Mouse (Mus musculus) gastrocnemius, postnatal 14 days (tissue): ENCODE measurements at regions not wholly inside any gene's neighbourhood (a gene's known extent, or its start where the extent isn't known, plus 50 kb on each side); places are given as distances from the start of the nearest gene placed in this dataset.

Experiments used
- DNase-seq: peaks from one replicate; pipeline ENCODE4 v3.0.0; 2021; ENCODE audit warnings: mixed read lengths
- intact Hi-C: fragments of 180-260 bp; cut with DNase I; formaldehyde crosslinking; loops from one replicate; pipeline ENCODE4 v1.15.1; 2025; ENCODE audit warnings: low total_unique reads

DNA sequence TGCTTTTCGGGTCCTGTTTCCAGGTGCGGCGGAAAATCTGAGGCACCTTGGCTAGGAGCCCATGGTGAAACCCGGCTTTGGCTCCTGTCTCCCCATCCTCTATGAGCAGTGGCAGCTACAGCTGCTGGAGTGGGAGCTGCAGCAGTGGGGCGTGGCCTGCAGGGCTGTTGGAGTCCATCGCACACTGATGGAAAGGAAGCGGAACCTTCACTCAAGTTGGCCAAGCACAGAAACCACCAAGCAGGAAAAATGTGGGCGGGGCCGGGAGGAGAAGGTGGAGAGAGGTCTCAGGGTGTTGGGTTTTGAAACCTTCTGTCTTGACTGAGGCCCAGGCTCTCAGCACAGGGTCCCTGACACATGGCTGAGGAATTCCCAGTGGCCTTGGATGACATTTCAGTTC, 97.1 kb downstream of the Tmem30b start:
- intact Hi-C loops, result no loop called here
- DNase-seq, result peak; percentile 66

DNA sequence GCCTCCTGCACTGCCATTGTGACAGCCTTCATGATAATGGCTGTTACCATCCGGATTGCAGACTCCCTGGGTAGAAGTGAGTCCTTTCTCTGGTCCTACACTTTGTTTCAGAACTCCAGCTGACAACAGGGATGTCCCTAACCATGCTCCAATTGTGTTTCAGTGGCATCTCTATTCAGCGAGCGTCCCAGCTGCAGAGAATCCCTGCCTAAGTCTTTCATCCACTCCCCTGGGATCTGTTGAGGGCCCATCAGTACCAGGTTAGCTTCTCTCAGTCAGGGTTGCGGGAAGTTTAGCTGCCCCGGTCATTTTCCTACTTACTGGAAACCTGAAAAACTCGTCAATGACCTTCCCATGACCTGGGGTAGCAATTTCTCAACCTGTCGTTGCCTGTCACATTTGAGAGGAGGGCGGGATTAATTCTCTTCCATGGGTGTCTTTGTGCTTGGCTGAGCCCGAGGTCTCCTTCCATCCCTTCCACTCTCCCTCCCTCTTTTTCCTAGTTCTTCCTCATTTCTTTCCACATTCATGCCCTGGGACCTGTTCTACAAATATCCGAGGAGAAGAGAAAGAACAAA, 97.7 kb downstream of the Tmem30b start:
- intact Hi-C loops, result no loop called here
- DNase-seq, result no peak

DNA sequence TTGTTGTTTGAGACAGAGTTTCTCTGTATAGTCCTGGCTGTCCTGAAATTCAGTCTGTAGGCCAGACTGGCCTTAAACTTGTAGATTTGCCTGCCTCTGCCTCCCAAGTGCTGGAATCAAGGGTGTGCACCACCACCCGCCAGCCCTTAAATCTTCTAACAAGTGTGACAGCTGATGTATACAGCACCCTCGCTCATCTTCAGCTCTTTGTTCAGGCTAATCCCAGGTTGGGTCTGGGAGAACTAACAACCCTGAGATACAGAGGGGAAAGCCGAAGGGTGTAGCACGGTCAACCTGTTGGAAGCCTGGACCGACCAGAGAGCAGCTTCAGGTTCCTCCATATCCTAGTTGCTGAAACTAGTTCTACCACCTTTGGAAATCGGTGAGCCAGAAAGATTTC, 99.0 kb downstream of the Tmem30b start:
- intact Hi-C loops, result no loop called here
- no peak for DNase-seq

- intact Hi-C loops, result no loop called here
- DNase-seq, result no peak
Observed at GRCm38 (mm10) chr12:73446148-73446547, 100.0 kb downstream of the Tmem30b start.

GRCm38 (mm10) chr12:73445562-73445961, 100.6 kb downstream of the Tmem30b start:
- intact Hi-C loops, result no loop called here
- no peak for DNase-seq

GRCm38 (mm10) chr12:73445128-73445527, 101.1 kb downstream of the Tmem30b start:
- intact Hi-C loops, result no loop called here
- DNase-seq, result no peak

- no peak for DNase-seq
- intact Hi-C loops, result no loop called here
Observed at GRCm38 (mm10) chr12:73441326-73441725, 104.9 kb downstream of the Tmem30b start.

DNA sequence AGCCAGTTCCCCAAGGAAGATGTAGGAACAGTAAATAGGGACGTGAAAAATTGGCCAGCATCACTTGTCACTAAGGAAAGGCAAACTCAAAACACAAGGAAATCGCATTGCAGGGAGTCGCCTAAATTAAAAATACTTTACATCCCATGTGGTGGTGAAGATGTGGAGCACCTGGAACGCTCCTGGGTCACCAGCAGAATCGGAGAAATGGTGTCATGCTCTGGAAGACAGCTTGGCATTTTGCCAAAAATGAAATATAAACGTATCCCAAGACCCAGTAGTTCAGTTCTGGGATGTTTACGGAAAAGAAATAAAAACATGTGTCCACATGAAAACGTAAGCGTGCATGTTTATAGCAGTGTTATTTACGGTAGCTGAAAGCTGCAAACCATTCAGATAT, 111.5 kb downstream of the Tmem30b start:
- no peak for DNase-seq
- intact Hi-C loops, result no loop called here

GRCm38 (mm10) chr12:73432546-73432945, 113.6 kb downstream of the Tmem30b start:
- no peak for DNase-seq
- intact Hi-C loops, result no loop called here

- peak; percentile 33 for DNase-seq
- intact Hi-C loops, result no loop called here
Observed at GRCm38 (mm10) chr12:73428171-73428570, 118.0 kb downstream of the Tmem30b start.

DNA sequence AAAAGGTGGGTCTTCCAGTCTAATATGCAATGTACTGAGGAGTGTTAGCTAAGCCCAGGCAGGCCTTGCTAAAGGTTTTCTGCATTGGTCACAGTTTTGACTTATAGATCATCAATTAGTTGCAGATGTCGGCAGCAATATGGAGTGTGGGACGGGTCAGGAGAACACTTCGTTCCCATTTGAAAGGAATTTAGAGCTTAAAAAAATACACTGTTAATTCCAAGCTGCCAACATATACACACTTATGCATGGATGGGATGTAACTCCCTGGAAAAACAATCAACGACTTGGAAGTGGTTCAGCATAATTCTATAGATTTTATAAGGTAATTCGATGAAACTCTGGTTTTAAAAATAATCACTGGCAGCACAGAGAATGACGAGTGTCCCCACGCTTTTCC, 121.4 kb downstream of the Tmem30b start:
- intact Hi-C loops, result no loop called here
- DNase-seq, result no peak

DNA sequence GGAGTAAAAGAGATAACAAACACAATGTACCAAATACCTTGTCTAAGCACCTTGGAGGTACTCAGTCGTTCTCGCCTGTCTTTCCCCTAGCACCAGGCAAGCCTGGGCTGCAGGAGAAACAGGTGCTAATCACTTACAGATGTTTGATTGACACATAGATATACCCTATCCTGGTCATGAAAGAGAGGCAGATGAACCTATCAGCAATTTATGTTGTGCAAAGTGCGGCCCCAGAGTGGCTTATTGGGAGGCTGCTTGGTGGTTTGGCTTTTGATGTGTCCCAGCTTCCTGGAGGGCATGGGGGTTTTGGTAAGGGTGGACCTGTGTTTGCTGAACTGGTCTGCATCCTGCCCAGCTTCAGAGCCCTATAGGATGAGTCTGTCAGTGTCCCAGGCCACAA, 129.1 kb downstream of the Tmem30b start:
- intact Hi-C loops, result no loop called here
- no peak for DNase-seq

- intact Hi-C loops, result no loop called here
- peak; percentile 69 for DNase-seq
Observed at GRCm38 (mm10) chr12:73416367-73416897, 129.8 kb downstream of the Tmem30b start.

- intact Hi-C loops, result no loop called here
- DNase-seq, result no peak
Observed at GRCm38 (mm10) chr12:73415856-73416366, 129.3 kb downstream of the Slc38a6 start.

- no peak for DNase-seq
- intact Hi-C loops, result no loop called here
Observed at GRCm38 (mm10) chr12:73413439-73414196, 127.0 kb downstream of the Slc38a6 start.

GRCm38 (mm10) chr12:73412500-73412899, 125.9 kb downstream of the Slc38a6 start:
- intact Hi-C loops, result no loop called here

GRCm38 (mm10) chr12:73410924-73411323, 124.3 kb downstream of the Slc38a6 start:
- peak; percentile 59 for DNase-seq
- intact Hi-C loops, result no loop called here

More at GRCm38 (mm10) chr12:73412500-73412899, 125.9 kb downstream of the Slc38a6 start:
- no peak for DNase-seq

DNA sequence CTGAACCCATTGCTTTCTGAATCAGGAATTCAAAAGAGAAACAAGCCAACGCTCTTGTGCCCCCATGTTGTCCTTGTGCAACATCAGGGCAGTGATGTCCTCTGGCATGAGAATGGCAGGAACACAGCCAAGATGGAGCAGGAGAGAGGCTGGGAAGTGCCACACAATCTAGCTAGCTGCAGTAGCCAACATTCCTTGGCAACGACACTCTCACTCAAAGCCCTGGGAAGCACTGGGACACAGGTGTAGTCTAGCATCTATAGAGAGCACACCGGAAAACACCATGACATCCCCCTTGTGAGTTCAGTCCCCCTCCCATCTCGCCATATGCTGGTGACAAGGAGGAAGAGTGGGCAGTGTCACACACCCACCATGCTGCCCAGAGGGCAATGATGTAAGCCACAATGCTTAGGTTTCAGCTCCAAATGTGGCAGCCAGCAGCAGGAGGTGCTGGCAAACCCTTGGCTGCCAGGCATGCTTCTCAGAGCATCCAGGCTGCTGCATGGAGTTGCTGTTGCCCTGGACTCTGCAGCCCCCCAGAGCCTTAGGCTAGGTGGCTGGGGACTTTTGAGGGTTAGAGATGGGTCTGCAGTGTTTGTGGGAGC, 123.0 kb downstream of the Slc38a6 start:
- intact Hi-C loops, result no loop called here
- DNase-seq, result peak; percentile 77

GRCm38 (mm10) chr12:73408614-73409013, 122.0 kb downstream of the Slc38a6 start:
- peak; percentile 84 for DNase-seq
- intact Hi-C loops, result no loop called here

DNA sequence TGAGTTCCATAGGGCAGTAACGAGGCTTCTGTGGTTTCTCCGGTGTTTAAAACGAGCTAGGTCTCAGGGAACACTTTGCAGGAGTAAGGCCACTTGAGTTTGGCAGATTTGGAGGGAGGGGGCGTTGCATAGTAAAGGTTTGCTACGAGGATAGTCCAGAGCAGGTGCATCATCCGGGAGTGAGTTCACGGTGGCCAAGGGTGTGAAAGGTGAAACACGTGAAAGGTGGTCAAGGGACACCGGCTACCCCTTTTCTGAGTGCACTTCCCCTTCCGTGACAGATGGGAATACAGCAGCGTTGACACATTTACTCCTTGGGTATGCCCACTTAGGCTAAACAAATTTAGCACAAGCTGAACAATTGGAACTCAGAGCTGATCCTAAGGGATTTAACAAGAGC, 121.6 kb downstream of the Slc38a6 start:
- DNase-seq, result no peak
- intact Hi-C loops, result no loop called here
